Comparison of ENCODE assay signal across 8 mouse cellular contexts in genomic region chr13:23532262-23533075, GRCm38 (mm10). TPM values are rescaled to one million over a fixed set of nuclear protein-coding genes. Genes with fewer than 3 reads are reported as not detected.
DNase-seq lines count a peak whose midpoint lies in the region; ATAC-seq lines count a peak whose summit lies in the region.

No protein-coding gene starts in this region.

- H3K4me2 ChIP-seq in lung, embryonic 15.5 days = peak overlapping the region; percentile 66
- peak overlapping the region; percentile 69 for H3K4me2 ChIP-seq in intestine, embryonic 15.5 days (replicated peaks)
- peak overlapping the region; percentile 73 for H3K4me2 ChIP-seq in neural tube, embryonic 11.5 days (ENCODE audit: low read depth)

- H3K9ac ChIP-seq in lung, embryonic 15.5 days = peak overlapping the region; percentile 49
- peak overlapping the region; percentile 45 for H3K9ac ChIP-seq in intestine, embryonic 15.5 days
- peak overlapping the region; percentile 78 for H3K9ac ChIP-seq in neural tube, embryonic 11.5 days (ENCODE audit: low read length)

- no peak for ATAC-seq in lung, embryonic 15.5 days (ENCODE audit: borderline replicate concordance, extremely low read depth, low FRiP score, low TSS enrichment)
- no peak for ATAC-seq in intestine, embryonic 15.5 days
- no peak for ATAC-seq in neural tube, embryonic 11.5 days (ENCODE audit: insufficient read depth, low FRiP score, low TSS enrichment)
- ATAC-seq in megakaryocyte progenitor cell, adult 5-6 weeks (replicated peaks; ENCODE audit: poor library complexity) = no peak

- peak overlapping the region; percentile 98 for H3K27ac ChIP-seq in lung, embryonic 15.5 days
- H3K27ac ChIP-seq in intestine, embryonic 15.5 days = peak overlapping the region; percentile 93
- peak overlapping the region; percentile 92 for H3K27ac ChIP-seq in neural tube, embryonic 11.5 days (ENCODE audit: low read depth, low read length)

- H3K4me1 ChIP-seq in lung, embryonic 15.5 days = peaks cover 39% of the 10 kb centered on the region
- peaks cover 15% of the 10 kb centered on the region for H3K4me1 ChIP-seq in intestine, embryonic 15.5 days (replicated peaks)
- H3K4me1 ChIP-seq in neural tube, embryonic 11.5 days (ENCODE audit: control insufficient read depth, insufficient read depth, low read length) = peaks cover 16% of the 10 kb centered on the region

- H3K27me3 ChIP-seq in lung, embryonic 15.5 days = no peaks in the 10 kb centered on the region
- H3K27me3 ChIP-seq in intestine, embryonic 15.5 days (replicated peaks) = no peaks in the 10 kb centered on the region
- H3K27me3 ChIP-seq in neural tube, embryonic 11.5 days (ENCODE audit: control insufficient read depth, insufficient read depth, low read length) = no peaks in the 10 kb centered on the region

- no peak for DNase-seq in lung, postnatal 10 days
- DNase-seq in embryo, embryonic 10.5 days (ENCODE audit: low spot score) = peak; percentile 66
- peak; percentile 37 for DNase-seq in neural tube, embryonic 11.5 days (ENCODE audit: low spot score)
- DNase-seq in cerebellum, postnatal 4 days (ENCODE audit: low spot score in 2 of 2) = no peak
- no peak for DNase-seq in left cerebral cortex, adult 18-20 months (ENCODE audit: low spot score in 2 of 2)

- WGBS in lung, embryonic 15.5 days = 11% methylated on average over 9 of the region's 9 CpGs
- WGBS in intestine, embryonic 15.5 days = 22% methylated on average over 9 of the region's 9 CpGs
- WGBS in neural tube, embryonic 11.5 days = 25% methylated on average over 9 of the region's 9 CpGs

- peak overlapping the region; percentile 48 for H3K4me3 ChIP-seq in lung, embryonic 15.5 days
- H3K4me3 ChIP-seq in intestine, embryonic 15.5 days (replicated peaks) = peak overlapping the region; percentile 39
- H3K4me3 ChIP-seq in neural tube, embryonic 11.5 days (ENCODE audit: low read depth, low read length) = peak overlapping the region; percentile 42

- H3K9me3 ChIP-seq in lung, embryonic 15.5 days = no peaks in the 10 kb centered on the region
- H3K9me3 ChIP-seq in intestine, embryonic 15.5 days = no peaks in the 10 kb centered on the region
- H3K9me3 ChIP-seq in neural tube, embryonic 11.5 days (ENCODE audit: control insufficient read depth, low read length) = no peaks in the 10 kb centered on the region

- H3K36me3 ChIP-seq in lung, embryonic 15.5 days = no peaks in the 10 kb centered on the region
- H3K36me3 ChIP-seq in intestine, embryonic 15.5 days = no peaks in the 10 kb centered on the region
- H3K36me3 ChIP-seq in neural tube, embryonic 11.5 days (ENCODE audit: control insufficient read depth, insufficient read depth, low read length) = no peaks in the 10 kb centered on the region

RNA-seq across cellular contexts. Expression of gene Hist1h2af, which starts 1.2 kb away (rescaled TPM):
- polyA plus RNA-seq in lung, embryonic 15.5 days (2015; fragmentation: Nextera tagmentation; extraction: Ambion mirVana) = 6.2 and 8.4 TPM in 2 replicates
- polyA plus RNA-seq in intestine, embryonic 15.5 days (2015; fragmentation: Nextera tagmentation; extraction: Ambion mirVana) = 6.7 TPM in 1 of 2 replicates, not detected in the other
- polyA plus RNA-seq in neural tube, embryonic 11.5 days (2014; fragmentation: Nextera tagmentation; extraction: Ambion mirVana) = 1.6 and 2.1 TPM in 2 replicates
- 1 to 10 TPM; 1.5 to 3.4 TPM for total RNA-seq in left cerebral cortex, adult 18-20 months (2021)
- 36.0 and 48.7 TPM in 2 replicates for total RNA-seq in megakaryocyte progenitor cell, adult 5-6 weeks (2015)
- 1,885 and 2,197 TPM in 2 replicates for total RNA-seq in megakaryocyte progenitor cell, adult 5-6 weeks (2017)

RNA-seq across cellular contexts. Expression of gene Hist1h4h, which starts 1.6 kb away (rescaled TPM):
- polyA plus RNA-seq in lung, embryonic 15.5 days (2015; fragmentation: Nextera tagmentation; extraction: Ambion mirVana) = 6.9 and 8.1 TPM in 2 replicates
- polyA plus RNA-seq in intestine, embryonic 15.5 days (2015; fragmentation: Nextera tagmentation; extraction: Ambion mirVana) = 4.6 and 4.8 TPM in 2 replicates
- 3.4 and 6.8 TPM in 2 replicates for polyA plus RNA-seq in neural tube, embryonic 11.5 days (2014; fragmentation: Nextera tagmentation; extraction: Ambion mirVana)
- 100 to 1,000 TPM; 329 to 333 TPM for total RNA-seq in left cerebral cortex, adult 18-20 months (2021)
- 57.4 and 61.0 TPM in 2 replicates for total RNA-seq in megakaryocyte progenitor cell, adult 5-6 weeks (2015)
- total RNA-seq in megakaryocyte progenitor cell, adult 5-6 weeks (2017) = 855 and 1,026 TPM in 2 replicates

RNA-seq across cellular contexts. Expression of gene Hist1h3g, which starts 2.8 kb away (rescaled TPM):
- 9.5 and 10.8 TPM in 2 replicates for polyA plus RNA-seq in lung, embryonic 15.5 days (2015; fragmentation: Nextera tagmentation; extraction: Ambion mirVana)
- 6.1 and 6.2 TPM in 2 replicates for polyA plus RNA-seq in intestine, embryonic 15.5 days (2015; fragmentation: Nextera tagmentation; extraction: Ambion mirVana)
- 3.3 and 4.3 TPM in 2 replicates for polyA plus RNA-seq in neural tube, embryonic 11.5 days (2014; fragmentation: Nextera tagmentation; extraction: Ambion mirVana)
- total RNA-seq in left cerebral cortex, adult 18-20 months (2021) = 1 to 10 TPM; 3.1 to 3.5 TPM
- 212 and 246 TPM in 2 replicates for total RNA-seq in megakaryocyte progenitor cell, adult 5-6 weeks (2015)
- total RNA-seq in megakaryocyte progenitor cell, adult 5-6 weeks (2017) = 210 and 363 TPM in 2 replicates

RNA-seq across cellular contexts. Expression of gene Hist1h2bh, which starts 10.7 kb away (rescaled TPM):
- polyA plus RNA-seq in lung, embryonic 15.5 days (2015; fragmentation: Nextera tagmentation; extraction: Ambion mirVana) = 1.4 TPM in 2 replicates
- polyA plus RNA-seq in intestine, embryonic 15.5 days (2015; fragmentation: Nextera tagmentation; extraction: Ambion mirVana) = 1.1 and 1.3 TPM in 2 replicates
- polyA plus RNA-seq in neural tube, embryonic 11.5 days (2014; fragmentation: Nextera tagmentation; extraction: Ambion mirVana) = 0.82 and 1.3 TPM in 2 replicates
- total RNA-seq in left cerebral cortex, adult 18-20 months (2021) = under 1 TPM; 0.54 to 0.67 TPM
- total RNA-seq in megakaryocyte progenitor cell, adult 5-6 weeks (2015) = 32.4 and 33.2 TPM in 2 replicates
- total RNA-seq in megakaryocyte progenitor cell, adult 5-6 weeks (2017) = 120 and 144 TPM in 2 replicates

RNA-seq across cellular contexts. Expression of gene Hist1h3f, which starts 11.4 kb away (rescaled TPM):
- polyA plus RNA-seq in lung, embryonic 15.5 days (2015; fragmentation: Nextera tagmentation; extraction: Ambion mirVana) = 0.75 and 1.5 TPM in 2 replicates
- polyA plus RNA-seq in intestine, embryonic 15.5 days (2015; fragmentation: Nextera tagmentation; extraction: Ambion mirVana) = 0.45 and 0.97 TPM in 2 replicates
- 0.51 and 1.4 TPM in 2 replicates for polyA plus RNA-seq in neural tube, embryonic 11.5 days (2014; fragmentation: Nextera tagmentation; extraction: Ambion mirVana)
- total RNA-seq in left cerebral cortex, adult 18-20 months (2021) = 10 to 100 TPM; 16.3 to 17.0 TPM
- 40.7 and 44.7 TPM in 2 replicates for total RNA-seq in megakaryocyte progenitor cell, adult 5-6 weeks (2015)
- 86.8 and 176 TPM in 2 replicates for total RNA-seq in megakaryocyte progenitor cell, adult 5-6 weeks (2017)

Comparison
In these comparisons a context has a peak if more than half of its experiments do, and no peak if none do; other contexts are left out.
1. DNase-seq: peak in embryo, embryonic 10.5 days (single experiment) and neural tube, embryonic 11.5 days (single experiment); none in lung, postnatal 10 days (single experiment), cerebellum, postnatal 4 days (0 of 2) and left cerebral cortex, adult 18-20 months (0 of 2).
2. Peak in every context shown above with its lines, with median percentiles within 50 percentile points of each other: H3K27ac ChIP-seq, H3K4me2 ChIP-seq, H3K4me3 ChIP-seq and H3K9ac ChIP-seq.